Mouse (Mus musculus): ENCODE measurements around the gene Slc9a7. TPM values are rescaled to one million over a fixed set of nuclear protein-coding genes. Genes with fewer than 3 reads are reported as not detected.

Gene Slc9a7
- 1 to 10 TPM; 7.1 to 9.7 TPM for total RNA-seq (2021)
- long read RNA-seq, experiment 1: 0 reads
- long read RNA-seq, experiment 2: 0 reads

DNA sequence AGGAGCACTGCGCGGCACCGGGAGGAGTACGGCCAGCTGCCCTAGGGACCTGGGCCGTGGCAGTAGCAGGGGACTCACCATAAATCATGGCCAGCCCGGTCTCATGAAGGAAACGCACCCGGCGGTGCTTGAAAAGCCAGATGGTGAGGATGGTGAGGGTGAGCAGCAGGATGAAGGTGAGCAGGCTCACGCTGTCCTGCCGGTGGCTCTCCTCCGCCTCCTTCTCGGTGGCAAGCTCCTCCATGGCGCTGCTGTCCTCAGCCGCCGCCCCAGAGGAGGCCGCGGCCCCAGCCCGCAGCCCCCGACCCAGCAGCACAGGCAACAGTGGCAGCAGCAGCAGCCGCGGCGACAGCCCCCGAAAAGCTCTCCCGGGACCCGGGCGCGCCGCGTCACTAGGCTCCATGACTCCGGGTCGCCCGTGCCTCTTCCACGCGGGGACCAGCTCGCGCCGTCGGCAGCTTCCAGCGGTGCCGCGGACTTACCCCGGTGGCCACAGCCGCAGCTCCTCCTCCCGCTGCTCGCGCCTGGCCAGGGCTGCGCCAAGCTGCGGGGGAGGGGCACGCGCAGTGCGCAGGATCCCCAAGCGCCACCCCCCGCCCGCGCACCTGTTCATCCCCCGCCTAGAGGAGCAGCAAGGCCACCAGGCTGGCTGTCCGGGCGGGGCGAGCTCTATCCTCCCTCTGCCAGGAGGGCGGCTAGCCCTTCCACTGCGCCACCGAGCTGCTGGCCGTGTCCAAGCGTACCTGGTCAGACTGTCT, at the start of gene Slc9a7:
Gene Slc9a7 (minus strand): TSS at position 526 of the 758 bp plus-strand sequence.
- DNase-seq: peak; percentile 72

DNA sequence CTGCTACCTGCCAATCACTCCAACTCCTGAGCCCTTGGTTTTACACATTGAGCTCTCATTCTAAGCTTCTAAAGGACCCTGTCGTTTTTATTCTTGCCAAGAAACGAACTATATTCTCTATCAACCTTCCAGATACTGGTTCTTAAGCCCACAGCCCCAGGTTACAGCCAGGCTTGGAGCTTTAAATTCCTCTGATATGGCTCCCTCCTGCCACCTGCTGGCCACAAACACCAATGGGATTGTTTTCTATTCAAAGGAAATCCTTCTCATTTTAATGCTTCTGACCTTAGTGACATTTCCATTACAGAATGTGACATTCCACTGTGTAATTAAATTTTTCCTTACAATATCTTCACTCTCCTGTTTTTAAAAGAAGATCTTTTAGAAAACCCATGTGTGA, 44.1 kb upstream of the Slc9a7 start:
- peak; percentile 63 for DNase-seq

DNA sequence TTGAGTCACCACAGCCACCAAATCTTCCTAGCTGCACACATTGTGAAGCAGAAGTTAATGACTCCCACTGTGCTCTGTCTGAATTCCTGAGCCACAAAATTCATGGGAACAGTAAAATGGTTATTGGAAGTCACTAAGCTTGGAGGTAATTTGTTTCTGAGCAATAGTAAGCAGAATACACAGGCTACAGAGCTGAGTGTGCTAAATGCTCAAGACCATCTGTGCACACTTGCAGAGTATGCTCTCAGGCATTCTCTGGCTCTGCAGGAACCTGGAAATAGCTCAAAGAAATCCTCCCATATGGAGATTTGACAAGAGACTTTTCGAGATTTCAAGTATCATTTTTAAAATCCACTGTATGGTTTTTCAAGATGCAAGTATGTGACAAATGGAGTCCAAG, 41.1 kb upstream of the Slc9a7 start:
- no peak for DNase-seq

DNA sequence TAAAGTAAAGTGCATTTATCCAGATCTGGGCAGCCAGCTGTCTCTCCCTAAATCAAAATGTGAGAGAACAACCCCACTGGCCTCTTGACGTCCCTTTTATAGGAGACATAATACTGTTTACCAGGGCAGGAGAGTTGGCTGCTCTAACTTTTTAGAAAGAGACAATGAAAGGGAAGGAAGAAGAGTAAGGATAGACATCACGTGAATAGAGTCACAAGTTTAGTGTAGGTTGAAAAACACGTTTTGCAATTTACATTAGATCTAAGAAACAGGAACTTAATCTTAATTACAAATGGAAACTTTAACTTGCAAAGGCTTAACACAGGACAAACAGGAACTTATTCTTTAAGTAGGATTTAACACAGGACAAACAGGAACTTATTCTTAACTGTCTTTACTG, 15.6 kb upstream of the Slc9a7 start:
- DNase-seq: no peak

DNA sequence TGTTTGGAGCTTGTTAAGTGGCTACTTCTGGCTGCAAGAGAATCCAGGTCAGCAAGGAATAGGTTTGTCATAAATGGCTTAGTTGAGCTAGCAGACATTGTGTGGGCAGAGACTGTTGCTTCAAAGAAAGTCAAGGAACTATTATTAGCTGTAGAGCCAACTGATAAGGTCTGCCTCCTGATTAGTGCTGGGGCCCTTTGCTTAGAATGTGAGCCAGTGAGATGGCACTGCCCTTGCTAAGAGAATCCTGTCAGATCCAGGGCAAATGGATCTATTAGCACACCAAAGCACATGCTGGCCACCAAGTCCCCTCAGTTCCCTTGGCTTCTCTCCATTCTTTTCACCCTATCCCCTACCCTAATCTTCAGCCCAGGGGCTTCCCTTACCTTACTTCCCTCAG, 14.3 kb upstream of the Slc9a7 start:
- no peak for DNase-seq

DNA sequence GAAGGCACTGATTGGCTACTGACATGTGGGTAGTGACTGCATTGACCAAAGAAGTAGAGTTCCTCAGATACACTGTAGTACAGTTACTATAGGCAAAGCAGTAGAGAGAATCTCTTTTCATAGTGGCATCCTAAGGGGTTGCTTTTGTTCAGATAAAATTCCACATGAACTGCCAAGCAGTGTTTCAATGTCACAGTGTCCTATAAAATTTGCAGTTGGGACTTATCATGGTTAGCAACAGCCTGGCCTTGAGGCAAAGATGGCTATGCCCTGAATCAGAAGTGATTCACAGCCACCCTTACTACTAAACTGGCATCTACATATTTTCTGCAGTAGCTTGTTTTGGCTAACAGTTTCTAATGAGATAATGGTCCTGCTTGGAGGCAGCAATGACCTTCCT, 11.7 kb upstream of the Slc9a7 start:
- DNase-seq: peak; percentile 6

DNA sequence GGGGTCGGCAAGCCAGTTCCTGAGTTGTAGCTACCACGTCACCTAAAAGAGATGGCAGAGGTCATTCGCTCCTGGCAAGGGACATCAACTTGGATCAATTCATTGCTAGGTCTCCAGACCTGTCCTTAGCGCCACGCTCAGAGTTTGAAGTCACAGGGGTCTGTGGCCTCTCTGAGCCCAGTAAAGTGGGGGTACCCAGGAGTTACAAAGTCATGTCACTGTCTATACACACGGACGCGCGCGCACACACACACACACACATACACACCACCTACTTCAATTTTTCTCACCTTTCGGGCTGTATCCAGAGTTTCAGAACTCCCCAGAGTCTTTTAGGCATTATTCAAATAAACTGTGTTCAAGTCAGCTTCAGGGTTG, 422 bp upstream of the Slc9a7 start:
- DNase-seq: no peak

DNA sequence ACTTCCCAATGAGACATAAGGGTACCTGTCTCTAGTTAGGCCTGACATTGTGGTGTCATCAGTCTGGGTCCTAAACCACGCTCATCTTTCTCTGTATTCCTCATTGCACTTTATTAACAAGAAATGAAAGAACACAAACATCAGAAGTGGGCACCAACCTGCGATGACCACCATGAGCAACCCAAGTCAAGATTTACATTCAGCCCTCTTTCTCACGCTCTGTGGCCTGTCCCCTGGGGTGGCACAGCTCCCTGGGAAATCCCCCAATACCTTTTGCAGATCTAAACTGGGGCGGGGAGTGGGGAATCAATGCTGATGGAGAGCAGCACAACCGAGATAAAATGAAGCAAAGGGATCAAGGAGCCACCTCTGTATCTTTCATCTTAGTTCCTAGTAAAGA, 892 bp downstream of the Slc9a7 start:
- DNase-seq: no peak

DNA sequence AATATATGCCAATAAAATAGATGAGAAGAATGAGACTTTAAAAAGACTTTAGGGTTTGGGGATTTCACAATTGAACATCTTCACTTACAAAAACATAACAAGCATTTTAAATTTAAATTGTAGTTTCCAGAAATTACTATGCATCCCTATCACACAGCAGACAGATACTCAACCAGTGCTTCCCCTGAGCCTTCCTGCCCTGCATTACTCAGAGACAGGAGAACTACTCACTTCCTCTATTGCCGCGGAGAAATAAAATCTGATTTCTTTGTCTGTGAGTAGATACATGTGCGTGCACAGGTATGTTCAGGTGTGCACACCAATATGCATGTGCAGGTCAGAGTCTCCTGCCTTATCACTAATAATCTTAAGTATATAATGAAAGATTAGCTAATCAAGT, 2.9 kb downstream of the Slc9a7 start:
- no peak for DNase-seq

DNA sequence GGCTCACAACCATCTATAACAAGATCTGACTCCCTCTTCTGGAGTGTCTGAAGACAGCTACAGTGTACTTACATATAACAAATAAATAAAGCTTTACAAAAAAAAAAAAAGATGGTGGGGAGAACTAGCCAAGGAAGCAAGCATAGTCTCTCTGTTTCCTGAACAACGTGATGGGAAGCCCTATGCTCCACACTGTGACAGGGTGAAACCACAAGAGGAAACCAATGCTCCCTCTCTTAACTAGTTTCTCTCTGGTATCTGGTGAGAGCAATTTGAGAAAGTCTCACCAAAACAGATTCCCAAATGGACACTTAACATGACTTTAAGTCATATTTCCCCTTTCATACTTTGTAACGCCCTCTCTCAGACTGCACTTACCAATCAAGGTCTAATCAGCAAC, 5.4 kb downstream of the Slc9a7 start:
- DNase-seq: no peak

DNA sequence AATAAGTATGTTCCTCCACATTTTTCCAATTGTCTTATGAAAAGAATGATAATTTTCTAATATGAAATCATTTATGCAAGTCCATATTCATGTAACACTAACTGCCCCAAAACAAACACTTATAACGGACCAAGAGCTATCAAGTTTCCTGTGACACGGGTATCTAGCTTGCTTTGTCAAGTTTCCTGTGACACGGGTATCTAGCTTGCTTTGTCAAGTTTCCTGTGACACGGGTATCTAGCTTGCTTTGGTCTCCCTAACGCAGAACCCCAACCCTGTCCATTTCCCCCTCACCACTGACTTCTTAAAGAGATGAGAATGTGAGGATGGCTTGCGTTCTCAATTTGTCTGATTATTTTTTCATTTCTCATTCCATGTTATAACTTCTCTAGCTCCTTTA, 12.2 kb downstream of the Slc9a7 start:
- DNase-seq: no peak

DNA sequence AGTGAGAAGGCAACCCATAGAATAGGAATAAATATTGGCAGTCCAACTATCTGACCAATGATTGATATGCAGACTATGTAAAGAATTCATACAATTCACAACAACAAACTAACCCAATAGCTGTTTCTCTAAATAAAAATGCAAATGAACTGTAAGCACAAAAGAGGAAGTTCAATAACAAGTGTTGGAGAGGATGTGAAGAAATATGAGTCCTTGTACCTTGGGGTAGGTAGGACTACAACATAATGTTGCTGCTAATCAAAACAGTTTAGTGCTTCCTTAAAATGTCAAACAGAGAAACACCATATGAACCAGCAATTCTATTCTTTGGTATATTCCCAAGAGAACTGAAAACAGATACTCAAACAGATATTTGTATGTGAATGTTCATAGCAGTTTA, 17.8 kb downstream of the Slc9a7 start:
- no peak for DNase-seq

DNA sequence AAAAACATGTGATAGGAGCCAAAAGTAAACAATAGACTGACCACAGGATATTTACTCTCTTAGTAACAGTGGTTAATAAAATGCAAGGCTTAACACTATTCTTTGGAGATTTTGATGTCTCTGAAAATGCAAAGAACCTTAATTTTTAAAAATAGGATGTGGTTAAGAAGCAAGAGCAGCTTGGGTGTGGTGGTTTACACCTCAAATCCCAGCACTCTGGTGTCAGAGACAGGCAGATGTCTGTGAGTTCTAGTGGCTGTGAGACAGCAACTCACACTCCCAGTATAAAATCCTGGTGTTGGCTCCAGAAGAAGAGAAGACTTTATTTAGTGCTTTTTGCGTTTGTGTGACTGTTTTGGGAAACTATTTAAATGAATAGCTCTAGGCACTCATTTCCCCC, 19.6 kb downstream of the Slc9a7 start:
- DNase-seq: no peak

DNA sequence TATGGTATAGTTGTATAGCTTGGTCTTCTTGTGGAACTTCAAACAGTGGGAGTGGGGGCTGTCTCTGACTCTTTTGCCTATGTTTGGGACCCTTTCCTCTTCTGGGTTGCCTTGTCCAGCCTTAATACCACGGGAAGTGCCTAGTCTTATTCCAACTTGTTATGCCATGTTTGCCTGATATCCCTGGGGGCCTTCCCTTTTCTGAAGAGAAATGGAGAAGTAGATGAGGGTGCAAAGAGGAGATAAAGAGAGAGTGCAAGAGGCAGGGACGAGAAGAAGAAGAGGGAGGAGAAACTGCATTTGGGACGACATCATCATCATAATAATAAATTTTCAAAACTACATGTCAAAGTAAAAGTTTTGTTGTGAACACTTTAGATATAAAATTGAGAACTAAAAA, 21.6 kb downstream of the Slc9a7 start:
- DNase-seq: no peak

DNA sequence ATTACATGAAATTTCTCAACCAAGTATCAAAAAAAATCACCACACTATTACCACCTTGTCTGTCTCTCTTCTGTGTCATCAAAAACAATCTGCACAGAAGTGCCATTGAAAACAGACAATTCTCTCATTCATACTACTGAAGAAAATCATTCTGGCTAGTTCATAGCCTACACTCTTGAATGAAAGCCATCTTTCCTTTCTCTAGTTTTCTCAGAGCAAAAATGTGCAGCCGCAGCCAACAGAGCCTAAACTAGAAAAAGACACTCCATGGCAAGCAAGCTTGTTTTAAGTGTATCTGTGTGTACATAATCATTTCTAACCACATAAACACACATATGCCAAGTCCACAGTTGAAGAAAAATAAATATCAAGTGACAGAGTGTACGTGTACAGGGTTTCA, 27.2 kb downstream of the Slc9a7 start:
- DNase-seq: no peak

DNA sequence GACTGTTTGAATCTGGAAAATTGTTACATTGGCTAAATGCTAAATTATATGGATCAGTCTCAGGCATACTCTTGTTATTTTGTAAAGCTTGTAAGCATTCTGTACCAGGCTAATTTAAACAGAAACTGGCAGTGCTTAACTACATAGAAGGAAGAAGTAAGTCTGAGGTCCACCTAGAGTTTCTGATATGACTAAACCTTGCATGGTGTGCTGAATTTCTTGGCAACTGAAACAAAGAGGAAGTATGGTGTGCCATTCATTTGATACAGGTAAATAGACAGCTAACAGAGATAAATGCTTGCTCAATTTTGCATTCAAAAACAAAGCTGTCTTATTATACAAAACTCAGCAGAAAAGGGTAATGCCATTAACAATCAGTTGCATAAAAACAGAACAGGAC, 63.5 kb downstream of the Slc9a7 start:
- DNase-seq: no peak

DNA sequence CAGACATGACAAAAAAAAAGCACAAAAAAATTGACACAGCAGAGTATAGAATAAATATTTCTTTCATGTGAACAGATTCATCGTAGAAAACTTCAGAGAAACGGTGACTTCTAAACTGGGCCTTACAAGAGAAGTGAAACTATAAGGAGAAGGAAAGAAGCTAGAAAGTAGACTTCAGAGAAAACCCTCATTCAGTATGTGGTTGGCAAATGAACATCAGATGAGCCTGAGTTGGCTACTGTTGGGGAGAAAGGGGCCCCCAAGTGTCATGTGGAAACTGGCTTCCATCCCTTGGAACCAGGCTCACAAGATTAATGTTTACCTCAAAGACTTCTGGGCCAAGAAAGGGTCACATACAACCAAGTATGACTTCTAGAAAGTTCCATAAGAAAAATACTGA, 70.1 kb downstream of the Slc9a7 start:
- DNase-seq: no peak

DNA sequence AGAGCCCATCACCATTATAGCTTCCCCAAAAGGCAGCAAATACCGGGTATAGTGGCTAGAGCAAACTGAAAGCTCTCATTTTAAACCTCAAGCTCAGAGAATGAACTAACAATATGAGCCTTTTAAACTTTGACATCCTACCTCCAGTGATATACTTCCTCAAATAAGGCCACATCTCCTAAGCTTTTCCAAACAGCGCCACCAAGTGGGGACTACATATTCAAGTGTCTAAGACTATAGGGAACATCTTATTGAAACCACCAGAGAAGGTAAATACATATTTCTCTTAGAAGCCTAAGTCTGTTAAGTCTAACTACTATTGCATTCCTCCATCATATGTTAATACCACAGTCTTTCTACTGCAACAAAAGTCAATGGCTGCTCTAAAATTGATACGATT, 106.0 kb downstream of the Slc9a7 start:
- DNase-seq: no peak

DNA sequence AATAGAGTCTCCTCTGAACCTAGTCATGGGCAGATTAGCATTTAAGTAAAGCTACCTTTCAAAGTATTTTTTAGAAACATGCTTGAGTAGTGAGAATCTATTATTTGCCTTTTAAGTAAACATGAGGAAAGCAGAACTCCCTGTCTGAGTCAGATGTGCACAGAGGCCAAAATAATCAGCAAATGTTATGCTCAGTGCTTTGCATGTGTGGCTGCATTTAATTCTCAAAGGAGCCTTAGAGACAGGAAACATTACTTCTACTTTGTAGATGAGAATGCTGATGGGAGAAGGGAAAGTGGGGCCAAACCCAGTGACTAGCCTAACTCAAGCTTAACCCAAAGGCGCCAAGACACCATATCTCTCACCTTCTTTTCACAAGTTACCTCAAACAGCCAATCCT, 114.8 kb downstream of the Slc9a7 start:
- no peak for DNase-seq

DNA sequence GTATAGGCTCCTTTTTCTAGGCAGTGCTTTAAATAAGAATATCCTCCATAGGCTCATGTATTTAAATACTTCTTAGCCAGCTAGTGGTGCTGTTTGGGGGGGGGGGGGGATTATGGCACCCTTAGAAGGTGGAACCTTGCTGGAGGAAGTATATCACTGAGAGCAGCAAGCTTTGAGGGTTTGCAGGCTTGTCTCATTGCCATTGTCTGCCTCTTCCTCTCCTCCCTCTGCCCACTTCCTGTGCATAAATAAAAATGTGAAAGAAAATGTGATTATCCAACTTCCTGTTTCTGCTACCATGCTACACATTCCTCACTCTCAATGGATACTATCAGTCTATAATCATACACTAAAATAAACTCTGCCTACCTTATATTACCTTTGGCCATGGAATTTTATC, 123.2 kb downstream of the Slc9a7 start:
- DNase-seq: no peak

DNA sequence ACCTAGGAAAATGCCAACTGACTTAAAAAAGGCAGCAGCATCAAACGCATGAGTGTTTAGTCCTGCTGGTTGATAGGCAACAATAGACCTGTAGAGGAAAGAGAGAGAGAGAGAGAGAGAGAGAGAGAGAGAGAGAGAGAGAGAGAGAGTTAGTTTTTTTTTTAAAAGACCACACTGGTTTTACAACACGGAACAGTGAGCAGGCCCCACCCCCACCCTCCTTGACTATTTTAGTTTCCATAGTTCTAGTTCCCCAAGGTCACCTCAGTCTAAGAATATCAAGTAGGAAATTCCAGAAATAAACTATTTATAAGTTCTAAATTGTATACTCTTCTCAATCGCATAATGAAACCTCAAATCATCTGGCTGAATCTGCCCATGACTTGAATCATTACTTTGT, 126.6 kb downstream of the Slc9a7 start:
- no peak for DNase-seq

DNA sequence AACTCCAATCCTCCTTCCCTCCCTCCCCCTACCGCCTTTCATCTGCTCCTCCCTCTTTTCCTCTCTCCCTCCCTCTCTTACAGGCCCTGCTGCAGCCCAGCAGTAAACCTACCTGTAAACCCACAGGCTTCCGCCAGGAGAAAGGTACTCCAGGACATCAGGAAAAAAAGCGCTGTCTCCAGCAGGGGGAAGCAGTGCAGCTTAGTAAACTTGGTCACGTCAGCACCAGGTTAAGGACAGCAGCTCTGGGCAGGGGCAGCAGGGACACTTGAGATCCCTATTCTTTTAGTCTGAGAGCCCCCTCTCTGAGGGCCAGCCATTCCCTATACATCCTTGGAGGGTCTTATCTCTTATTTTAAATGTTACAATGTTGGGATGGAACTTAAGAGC, 129.3 kb downstream of the Slc9a7 start:
- DNase-seq: peak; percentile 53

DNA sequence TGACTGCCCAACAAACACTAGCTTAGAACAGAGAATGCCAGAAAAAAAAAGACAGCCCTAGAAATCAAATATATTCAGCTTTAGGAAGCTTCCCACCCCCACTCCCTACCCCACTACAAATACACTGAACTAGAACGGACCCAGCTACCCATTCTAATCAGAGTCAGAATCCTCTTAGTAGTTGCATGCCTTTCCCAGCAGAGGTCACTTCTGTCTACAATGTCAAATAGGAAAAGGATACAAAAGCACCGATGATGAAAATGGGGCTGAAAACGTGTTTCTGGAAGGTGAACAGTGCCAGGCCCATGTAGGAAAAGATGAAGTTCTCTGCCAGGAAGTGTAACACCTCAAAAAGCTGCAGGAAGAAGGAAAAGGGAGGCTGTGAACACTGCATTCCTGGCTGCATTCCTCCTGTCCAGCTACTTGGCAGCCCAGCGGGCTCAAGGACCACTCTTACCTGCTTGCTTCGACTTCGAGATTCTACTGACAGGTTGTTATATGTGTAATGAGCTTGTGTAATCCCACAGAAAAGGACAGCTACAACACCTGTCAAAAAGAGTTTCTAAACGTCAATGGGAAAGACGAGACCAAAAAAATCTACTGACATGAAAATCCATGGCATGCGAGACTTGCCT, 129.8 kb downstream of the Slc9a7 start:
- DNase-seq: no peak

DNA sequence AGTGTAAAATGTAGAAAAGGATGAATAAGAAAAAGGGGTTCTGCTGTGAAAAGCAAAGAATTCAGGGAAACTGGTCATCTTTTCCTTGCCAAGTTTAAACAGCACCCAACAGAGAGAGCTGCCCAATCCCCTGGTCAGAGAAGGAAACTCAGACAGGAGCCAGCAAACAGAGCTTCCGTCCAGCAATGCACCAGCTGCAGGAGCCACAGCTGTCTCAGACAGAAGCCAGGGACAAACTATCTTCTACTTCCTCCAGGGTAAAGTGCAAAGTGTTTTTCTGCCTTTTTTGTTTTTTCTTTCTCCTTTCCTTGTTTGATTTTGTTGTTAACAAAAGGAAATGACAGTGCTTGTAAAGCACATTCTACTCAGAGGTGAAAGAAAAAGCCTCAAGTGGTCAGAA, 131.3 kb downstream of the Slc9a7 start:
- DNase-seq: no peak
